ENCODE assay signal across 26 mouse cellular contexts in genomic region chr12:113365783-113366182, GRCm38 (mm10).
"Had no signal": no experiment of that assay in that cellular context is flagged by ENCODE, and none has a peak within 500 bp of the region (broad histone marks: within the 10 kb centered on the region; RNA-seq: fewer than 3 reads in every experiment).

No protein-coding gene starts in this region.

- H3K27me3 ChIP-seq: embryonic facial prominence, embryonic 12.5 days; embryonic facial prominence, embryonic 13.5 days; embryonic facial prominence, embryonic 15.5 days; forebrain, embryonic 12.5 days; forebrain, embryonic 13.5 days; forebrain, embryonic 15.5 days had no signal

- H3K9me3 ChIP-seq: embryonic facial prominence, embryonic 12.5 days; embryonic facial prominence, embryonic 13.5 days; embryonic facial prominence, embryonic 15.5 days; forebrain, embryonic 12.5 days; forebrain, embryonic 15.5 days had no signal

- ATAC-seq: forebrain, embryonic 13.5 days; forebrain, embryonic 14.5 days; forebrain, embryonic 15.5 days; forebrain, embryonic 16.5 days; forebrain, postnatal 0 days had no signal

- H3K9ac ChIP-seq: embryonic facial prominence, embryonic 12.5 days; embryonic facial prominence, embryonic 13.5 days; embryonic facial prominence, embryonic 15.5 days; forebrain, embryonic 12.5 days; forebrain, embryonic 13.5 days; forebrain, embryonic 15.5 days; forebrain, postnatal 0 days had no signal

- H3K27ac ChIP-seq: embryonic facial prominence, embryonic 10.5 days; embryonic facial prominence, embryonic 12.5 days; embryonic facial prominence, embryonic 13.5 days; embryonic facial prominence, embryonic 15.5 days; forebrain, embryonic 10.5 days; forebrain, embryonic 12.5 days; forebrain, embryonic 13.5 days; forebrain, embryonic 15.5 days; gastrocnemius, adult 2 months; heart, adult 2 months had no signal

- H3K4me3 ChIP-seq: embryonic facial prominence, embryonic 10.5 days; embryonic facial prominence, embryonic 12.5 days; embryonic facial prominence, embryonic 13.5 days; embryonic facial prominence, embryonic 15.5 days; erythroblast, embryonic 14.5 days; forebrain, embryonic 10.5 days; forebrain, embryonic 12.5 days; forebrain, embryonic 13.5 days; forebrain, embryonic 15.5 days; gastrocnemius, adult 2 months; heart, adult 2 months had no signal

- H3K36me3 ChIP-seq: embryonic facial prominence, embryonic 10.5 days; embryonic facial prominence, embryonic 12.5 days; embryonic facial prominence, embryonic 13.5 days; embryonic facial prominence, embryonic 15.5 days; forebrain, embryonic 10.5 days; forebrain, embryonic 12.5 days; forebrain, embryonic 15.5 days had no signal

- DNase-seq: cerebellum, adult 9-10 months; cerebellum, adult 9-11 months; cerebellum, postnatal 10 days; cerebellum, postnatal 14 days; cerebellum, postnatal 25 days; cerebellum, postnatal 36 days; embryo, embryonic 11 days; forebrain, postnatal 0 days; gastrocnemius, adult 2 months; gastrocnemius, postnatal 10 days; gastrocnemius, postnatal 14 days; gastrocnemius, postnatal 25 days; gastrocnemius, postnatal 36 days; heart, adult 18-20 months; heart, adult 2 months had no signal

- H3K4me2 ChIP-seq: embryonic facial prominence, embryonic 12.5 days; embryonic facial prominence, embryonic 13.5 days; embryonic facial prominence, embryonic 15.5 days; forebrain, embryonic 12.5 days; forebrain, embryonic 13.5 days; forebrain, embryonic 15.5 days had no signal

- H3K4me1 ChIP-seq: embryonic facial prominence, embryonic 10.5 days; embryonic facial prominence, embryonic 12.5 days; embryonic facial prominence, embryonic 13.5 days; embryonic facial prominence, embryonic 15.5 days; forebrain, embryonic 10.5 days; forebrain, embryonic 12.5 days; forebrain, embryonic 13.5 days; forebrain, embryonic 15.5 days had no signal
